Mouse (Mus musculus) neural tube, embryonic 12.5 days (tissue): ENCODE results near the gene Itpr1. TPM values are rescaled to one million over a fixed set of nuclear protein-coding genes. Genes with fewer than 3 reads are reported as not detected.

Experiments
- microRNA-seq: library from miRNA; unstranded; fragments of <30 nt; microRNA quantifications from one replicate; pipeline ENCODE4, GENCODE M21; 2017
- polyA plus RNA-seq: library from polyadenylated mRNA; unstranded; fragments of >200 nt; fragmentation: Nextera tagmentation; extraction: Ambion mirVana; gene quantifications from 2 replicates; pipeline ENCODE4 v1.2.1, GENCODE M21; 2016

Gene Itpr1
- polyA plus RNA-seq, 1 experiment from 2014 or later = 6.9 TPM

Small RNAs within 50 kb of the gene (microRNA-seq; reads per million reads assigned to microRNA genes)
- gene Mir7661 = not detected

Other genes starting within 250 kb of the Itpr1 start
- 7.3 and 8.5 TPM in 2 replicates for gene Setmar, start 148.1 kb upstream of the Itpr1 start, polyA plus RNA-seq
- gene Sumf1, start 27.5 kb upstream of the Itpr1 start, polyA plus RNA-seq = 12.3 and 13.0 TPM in 2 replicates